Mouse (Mus musculus) embryonic facial prominence, embryonic 11.5 days (tissue): ENCODE data around the gene Nags. TPM values are rescaled to one million over a fixed set of nuclear protein-coding genes. Genes with fewer than 3 reads are reported as not detected.

Experiments used
- ATAC-seq: fragments of 200-750 bp; cut with Nextera tagmentation; replicated peaks from 2 replicates; pipeline ENCODE4 v1.8.0; 2017; ENCODE audit warnings: low read depth; ENCODE audit not compliant: insufficient number of reproducible peaks, low FRiP score, low TSS enrichment
- DNase-seq: peaks from one replicate; pipeline ENCODE4 v3.0.0-alpha.2; 2015; ENCODE audit warnings: low spot score
- H3K27ac ChIP-seq: fragments of 300-500 bp; sonication (generic); replicated peaks from 2 replicates; pipeline ENCODE4 v1.5.1; 2014; ENCODE audit warnings: mild to moderate bottlenecking, low read depth, low read length, control low read depth
- H3K27me3 ChIP-seq: fragments of 300-500 bp; sonication (generic); 2 replicates; pipeline ENCODE4 v1.6.1; 2014; ENCODE audit warnings: mild to moderate bottlenecking, low read length, moderate library complexity, mixed read lengths; ENCODE audit not compliant: control insufficient read depth, insufficient read depth
- H3K36me3 ChIP-seq: fragments of 300-500 bp; sonication (generic); replicated peaks from 2 replicates; pipeline ENCODE4 v1.6.1; 2014; ENCODE audit warnings: low read depth, mild to moderate bottlenecking, low read length, moderate library complexity, mixed read lengths; ENCODE audit not compliant: control insufficient read depth, insufficient read depth
- H3K4me1 ChIP-seq: fragments of 300-500 bp; sonication (generic); 2 replicates; pipeline ENCODE4 v1.6.1; 2014; ENCODE audit warnings: low read length, mixed read lengths; ENCODE audit not compliant: control insufficient read depth, insufficient read depth
- H3K4me2 ChIP-seq: fragments of 300-500 bp; sonication (generic); 2 replicates; pipeline ENCODE4 v1.6.1; 2014; ENCODE audit warnings: low read depth, mild to moderate bottlenecking, control low read depth, low read length, moderate library complexity
- H3K4me3 ChIP-seq: fragments of 300-500 bp; sonication (generic); 2 replicates; pipeline ENCODE4 v1.5.1; 2014; ENCODE audit warnings: low read depth, low read length, control low read depth
- H3K9ac ChIP-seq: fragments of 300-500 bp; sonication (generic); replicated peaks from 2 replicates; pipeline ENCODE4 v1.6.1; 2014; ENCODE audit warnings: mild to moderate bottlenecking, control low read depth, low read length
- H3K9me3 ChIP-seq: fragments of 300-500 bp; sonication (generic); replicated peaks from 2 replicates; pipeline ENCODE4 v1.6.1; 2016; ENCODE audit warnings: mild to moderate bottlenecking, low read length, inconsistent platforms, mixed read lengths; ENCODE audit not compliant: control insufficient read depth
- WGBS: fragments of 180-500 bp; shearing (Covaris S2); extraction: QIAGEN DNeasy Blood & Tissue Kit; methylation state at CpG from one replicate; pipeline ENCODE4 v1.1.7; 2014; 5-methylcytosine and 5-hydroxymethylcytosine counted together
- polyA plus RNA-seq: library from polyadenylated mRNA; unstranded; fragments of >200 nt; fragmentation: Nextera tagmentation; extraction: Ambion mirVana; gene quantifications from 2 replicates; pipeline ENCODE4 v1.2.1, GENCODE M21; 2014

The Nags gene
- not detected in 2 replicates for polyA plus RNA-seq

- Histone ChIP-seq H3K9ac (no peak within 1 kb of the TSS), H3K36me3 (no peaks in the 10 kb centered on the region), H3K4me1 (no peaks in the 10 kb centered on the region), H3K4me3 (peak within 1 kb of the TSS; percentile 24), H3K9me3 (no peaks in the 10 kb centered on the region), H3K27ac (no peak within 1 kb of the TSS), H3K4me2 (peak within 1 kb of the TSS; percentile 43), H3K27me3 (peaks cover 44% of the 10 kb centered on the region)
- WGBS = 1% methylated on average over 50 of the region's 50 CpGs
- DNase-seq (no peak), ATAC-seq (peak; percentile 36; the same call in 1 of the 2 replicates)
Measured at GRCm38 (mm10) chr11:102145471-102146001, at the start of gene Nags. TSS of gene Nags (plus strand) at chr11:102145513.

GRCm38 (mm10) chr11:102095676-102096075 is 49.6 kb upstream of the Nags start:
- no peaks in the 10 kb centered on the region for H3K36me3 ChIP-seq
- no peaks in the 10 kb centered on the region for H3K27me3 ChIP-seq
- no peak overlapping the region for H3K9ac ChIP-seq
- no peak overlapping the region for H3K4me2 ChIP-seq
- H3K27ac ChIP-seq = no peak overlapping the region
- no peak for ATAC-seq
- H3K4me3 ChIP-seq = no peak overlapping the region
- WGBS = 75% methylated on average over 3 of the region's 3 CpGs
- H3K4me1 ChIP-seq = no peaks in the 10 kb centered on the region
- no peaks in the 10 kb centered on the region for H3K9me3 ChIP-seq
- no peak for DNase-seq

GRCm38 (mm10) chr11:102096446-102096845 is 48.9 kb upstream of the Nags start:
- 74% methylated on average over 5 of the region's 5 CpGs for WGBS
- Histone ChIP-seq H3K4me3 (no peak overlapping the region), H3K4me1 (no peaks in the 10 kb centered on the region), H3K9ac (peak overlapping the region; percentile 34; the same call in 1 of the 2 replicates), H3K27ac (no peak overlapping the region), H3K36me3 (no peaks in the 10 kb centered on the region), H3K27me3 (no peaks in the 10 kb centered on the region), H3K9me3 (no peaks in the 10 kb centered on the region), H3K4me2 (peak overlapping the region; percentile 48)
- no peak; the same call in 1 of the 2 replicates for ATAC-seq
- DNase-seq = no peak

GRCm38 (mm10) chr11:102096887-102097391 is 48.4 kb upstream of the Nags start:
- Histone ChIP-seq H3K4me1 (no peaks in the 10 kb centered on the region), H3K9ac (peak overlapping the region; percentile 34), H3K9me3 (no peaks in the 10 kb centered on the region), H3K27me3 (no peaks in the 10 kb centered on the region), H3K36me3 (no peaks in the 10 kb centered on the region), H3K27ac (no peak overlapping the region), H3K4me2 (peak overlapping the region; percentile 48), H3K4me3 (no peak overlapping the region; the same call in 1 of the 2 replicates)
- ATAC-seq (peak; percentile 76), DNase-seq (peak; percentile 92)
- WGBS = 4% methylated on average over 18 of the region's 18 CpGs

- H3K4me2 ChIP-seq = no peak within 1 kb of the TSS
- WGBS = 84% methylated on average over 4 of the region's 4 CpGs
- no peaks in the 10 kb centered on the region for H3K9me3 ChIP-seq
- no peaks in the 10 kb centered on the region for H3K4me1 ChIP-seq
- DNase-seq = no peak
- ATAC-seq = no peak
- H3K27ac ChIP-seq = no peak within 1 kb of the TSS
- H3K9ac ChIP-seq = no peak within 1 kb of the TSS
- peaks cover 10% of the 10 kb centered on the region for H3K27me3 ChIP-seq
- H3K36me3 ChIP-seq = no peaks in the 10 kb centered on the region
- no peak within 1 kb of the TSS for H3K4me3 ChIP-seq
Measured at GRCm38 (mm10) chr11:102101219-102101618, 44.1 kb upstream of the Nags start, which contains the start of gene Ppy. TSS of gene Ppy (minus strand) at chr11:102101319.

GRCm38 (mm10) chr11:102102485-102103258 is 42.6 kb upstream of the Nags start:
- Histone ChIP-seq H3K36me3 (no peaks in the 10 kb centered on the region), H3K27me3 (peaks cover 24% of the 10 kb centered on the region), H3K4me3 (no peak overlapping the region), H3K4me1 (no peaks in the 10 kb centered on the region), H3K27ac (no peak overlapping the region), H3K9ac (no peak overlapping the region), H3K9me3 (no peaks in the 10 kb centered on the region), H3K4me2 (no peak overlapping the region)
- ATAC-seq (no peak; the same call in 1 of the 2 replicates), DNase-seq (peak; percentile 93)
- WGBS = 19% methylated on average over 17 of the region's 17 CpGs

GRCm38 (mm10) chr11:102106911-102107310 is 38.4 kb upstream of the Nags start:
- H3K4me2 ChIP-seq = no peak overlapping the region
- no peaks in the 10 kb centered on the region for H3K9me3 ChIP-seq
- H3K9ac ChIP-seq = no peak overlapping the region
- H3K36me3 ChIP-seq = no peaks in the 10 kb centered on the region
- under 1% methylated on average over 21 of the region's 21 CpGs for WGBS
- ATAC-seq (no peak), DNase-seq (no peak)
- H3K27me3 ChIP-seq = peaks cover 39% of the 10 kb centered on the region
- H3K27ac ChIP-seq = no peak overlapping the region
- H3K4me1 ChIP-seq = no peaks in the 10 kb centered on the region
- peak overlapping the region; percentile 5; the same call in 1 of the 2 replicates for H3K4me3 ChIP-seq

- Histone ChIP-seq H3K4me3 (peak within 1 kb of the TSS; percentile 5; the same call in 1 of the 2 replicates), H3K9ac (no peak within 1 kb of the TSS), H3K27ac (no peak within 1 kb of the TSS), H3K27me3 (peaks cover 39% of the 10 kb centered on the region), H3K9me3 (no peaks in the 10 kb centered on the region), H3K4me1 (no peaks in the 10 kb centered on the region), H3K36me3 (no peaks in the 10 kb centered on the region), H3K4me2 (no peak within 1 kb of the TSS)
- WGBS = 13% methylated on average over 9 of the region's 9 CpGs
- DNase-seq (no peak), ATAC-seq (no peak)
Measured at GRCm38 (mm10) chr11:102107732-102108131, 37.6 kb upstream of the Nags start, which contains the start of gene Pyy. TSS of gene Pyy (minus strand) at chr11:102107832.
